Mouse (Mus musculus) cerebellum, adult 9-11 months (tissue): ENCODE results near the gene Rbm20.
"Not testable (repeated sequence)": the region's sequence is repeated elsewhere in the genome, so short reads cannot be mapped to it uniquely, and the experiment has no call there.

Source experiments
- DNase-seq: peaks from one replicate; pipeline ENCODE4 v3.0.0; 2022

Gene Rbm20

DNA sequence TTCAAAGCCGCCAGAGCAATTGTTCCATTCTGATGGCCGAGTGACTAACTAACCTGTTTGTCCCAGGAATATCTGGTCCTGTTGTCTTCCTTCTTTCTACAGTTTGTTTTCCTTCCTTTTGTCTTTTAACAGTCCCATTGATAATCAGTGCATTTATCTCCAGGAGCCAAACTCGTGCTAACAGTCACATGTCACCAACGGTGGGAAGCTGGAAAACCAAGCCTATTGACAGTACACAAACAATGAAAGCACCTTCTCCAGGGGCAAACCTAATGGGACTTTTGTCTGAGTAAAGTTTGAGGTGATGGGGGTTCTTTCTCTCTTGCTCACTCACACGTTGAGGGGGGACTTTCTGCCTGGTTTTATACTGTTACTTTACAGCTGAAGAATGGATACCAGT lies 213.2 kb downstream of the Rbm20 start:
- DNase-seq = no peak

DNA sequence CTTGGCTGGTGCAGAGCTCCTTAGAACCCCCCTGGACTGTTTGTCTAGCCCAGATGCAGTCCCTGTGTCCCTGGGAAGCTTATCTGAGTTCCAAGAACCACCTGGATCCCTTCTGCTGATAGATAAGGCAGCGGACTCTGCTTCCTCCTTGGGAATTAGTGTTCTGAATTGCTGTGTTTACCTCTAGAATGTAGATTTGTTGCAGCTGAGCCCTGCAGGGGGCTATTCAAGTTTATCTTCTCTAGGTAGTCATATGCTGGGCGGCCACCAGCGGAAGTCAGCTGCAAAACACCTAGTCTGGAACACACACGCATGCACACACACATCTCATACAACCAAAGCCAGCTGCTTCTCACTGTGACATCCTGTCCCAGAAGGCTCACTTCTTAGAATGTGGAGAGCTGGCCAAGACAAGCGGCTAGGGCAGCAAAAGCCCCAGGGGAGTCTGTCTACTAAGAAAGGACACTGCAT lies 213.7 kb downstream of the Rbm20 start:
- DNase-seq = no peak

DNA sequence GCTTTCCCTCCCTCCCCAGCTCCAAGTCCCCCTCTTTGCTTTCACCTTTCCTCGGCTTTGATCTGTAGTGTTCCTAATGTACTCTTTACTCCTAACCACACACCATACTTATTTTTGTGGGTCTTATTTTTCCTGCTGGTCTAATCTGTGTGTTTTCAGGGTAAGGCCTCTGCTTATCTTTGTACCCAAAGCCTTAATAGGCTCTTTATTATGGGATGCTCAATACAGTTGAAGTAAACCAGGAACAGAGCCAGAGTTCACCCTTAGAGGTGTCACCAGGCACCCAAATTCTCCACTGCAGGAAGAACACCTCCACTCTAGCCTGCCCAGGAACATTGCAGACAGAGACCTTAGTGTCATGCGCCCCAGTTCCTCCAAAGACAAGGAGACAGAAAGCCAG lies 214.5 kb downstream of the Rbm20 start:
- no peak for DNase-seq

DNA sequence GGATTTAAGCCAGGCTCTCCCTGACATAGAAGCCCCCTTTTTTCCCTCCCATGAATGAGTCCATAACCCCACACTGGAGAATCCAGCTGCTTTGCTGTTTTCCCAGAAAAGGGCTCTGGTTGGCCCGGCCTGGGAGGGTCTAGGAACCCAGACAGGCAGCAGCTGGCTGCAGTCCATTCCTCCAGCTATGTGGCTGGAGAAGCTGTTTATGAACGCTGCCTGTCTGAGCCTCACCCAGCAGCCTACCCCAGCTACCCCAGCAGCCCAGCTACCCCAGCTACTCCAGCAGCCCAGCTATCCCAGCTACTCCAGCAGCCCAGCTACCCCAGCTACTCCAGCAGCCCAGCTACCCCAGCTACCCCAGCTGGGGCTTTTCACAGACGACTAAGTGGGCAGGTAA lies 215.0 kb downstream of the Rbm20 start, which contains the start of gene Pdcd4:
Pdcd4 (plus strand) TSS at position 171 of the 400 bp plus-strand sequence.
- DNase-seq = no peak

DNA sequence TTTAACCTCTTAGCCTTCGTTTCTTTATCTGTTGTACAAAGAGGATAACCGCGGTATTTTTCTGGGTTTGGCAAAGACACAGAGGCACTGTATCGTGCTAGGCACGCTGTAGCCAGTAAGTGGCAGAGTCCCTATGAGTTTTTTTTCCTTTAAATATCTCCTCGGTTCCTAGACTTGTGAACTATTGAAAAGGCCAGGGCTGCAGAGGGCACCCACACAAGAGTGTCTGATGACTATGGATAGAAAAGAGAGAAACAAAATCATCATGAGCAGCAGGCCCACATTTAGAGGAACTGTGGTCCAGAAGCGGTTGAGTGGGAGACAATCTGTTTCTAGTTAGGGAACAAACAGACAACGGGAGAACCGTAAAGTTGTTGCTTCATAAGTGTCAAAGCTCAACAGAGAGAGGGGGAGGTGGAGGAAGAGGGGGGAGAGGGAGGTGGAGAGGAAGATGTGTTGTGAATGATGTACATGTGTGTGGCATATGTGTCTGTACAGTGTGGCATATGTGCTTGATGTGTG lies 215.8 kb downstream of the Rbm20 start:
- no peak for DNase-seq

DNA sequence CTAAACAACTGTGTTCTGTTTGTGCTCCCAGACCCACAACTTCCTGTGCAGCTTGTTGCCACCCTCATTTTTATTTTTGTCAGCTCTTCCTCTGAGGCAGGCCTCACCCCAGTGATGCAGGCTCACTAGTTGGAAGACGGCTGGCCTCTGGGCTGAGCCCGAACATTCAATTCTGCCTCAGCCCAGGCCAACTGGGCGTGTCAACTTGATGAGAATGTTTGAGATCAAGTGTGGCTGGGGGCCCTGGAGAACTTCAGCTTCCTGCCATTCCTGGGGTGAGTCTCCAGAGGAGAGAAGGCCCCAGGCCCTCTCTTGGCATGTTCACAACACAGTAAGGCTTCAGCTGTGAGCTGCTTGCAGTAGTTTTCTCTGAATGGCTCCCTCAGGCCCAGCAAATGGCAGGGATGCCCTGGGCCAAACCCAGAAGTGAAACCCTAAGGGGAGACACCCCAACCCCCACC lies 216.6 kb downstream of the Rbm20 start:
- DNase-seq = no peak

DNA sequence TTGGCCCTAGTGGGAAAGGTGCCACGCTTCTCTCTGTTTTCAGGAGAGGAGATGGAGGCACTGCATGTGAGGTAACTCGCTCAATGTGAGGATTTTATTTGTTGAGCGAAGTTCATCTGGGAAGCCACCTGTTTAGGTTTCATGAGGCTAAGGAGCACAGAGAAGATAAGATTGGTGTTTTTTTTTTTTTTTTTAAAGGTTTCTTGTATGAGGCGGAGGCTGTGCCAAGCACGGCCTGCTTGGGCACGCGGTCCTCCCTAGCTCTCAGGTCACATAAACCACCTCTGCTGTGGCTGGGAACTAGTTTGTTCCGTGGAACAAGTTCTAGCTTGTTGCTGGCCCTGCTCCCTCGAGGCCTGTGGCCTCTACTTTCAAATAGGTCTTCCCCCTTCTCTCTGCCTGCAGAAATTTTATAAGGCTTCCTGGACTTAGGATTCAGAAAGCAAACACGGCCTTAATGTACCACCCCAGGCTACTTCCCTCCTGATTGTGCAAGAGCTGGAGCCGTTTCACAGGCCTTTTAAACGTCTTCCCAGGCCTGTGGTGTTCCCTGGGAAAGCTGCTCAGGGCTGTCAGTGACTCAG lies 217.5 kb downstream of the Rbm20 start:
- DNase-seq = no peak

DNA sequence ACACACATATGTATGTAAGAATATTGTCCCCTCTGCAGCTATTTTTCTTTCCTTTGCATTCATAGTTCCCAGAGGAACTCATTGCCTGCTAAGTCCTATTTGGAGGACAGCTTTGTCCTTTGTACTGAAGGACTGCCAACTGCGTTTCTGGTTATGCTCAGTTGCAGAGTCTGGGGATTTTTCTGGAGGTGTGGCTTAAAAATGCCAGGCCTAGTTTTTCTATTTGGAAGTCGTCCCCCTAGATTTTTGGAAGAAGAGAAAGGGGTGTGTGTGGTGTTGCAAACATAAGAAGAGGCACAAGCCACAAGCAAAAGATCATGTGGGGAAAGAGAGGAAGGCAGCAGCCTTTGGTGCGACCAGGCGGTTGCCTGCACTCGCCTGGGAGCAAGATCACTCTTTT lies 220.9 kb downstream of the Rbm20 start:
- DNase-seq = no peak

DNA sequence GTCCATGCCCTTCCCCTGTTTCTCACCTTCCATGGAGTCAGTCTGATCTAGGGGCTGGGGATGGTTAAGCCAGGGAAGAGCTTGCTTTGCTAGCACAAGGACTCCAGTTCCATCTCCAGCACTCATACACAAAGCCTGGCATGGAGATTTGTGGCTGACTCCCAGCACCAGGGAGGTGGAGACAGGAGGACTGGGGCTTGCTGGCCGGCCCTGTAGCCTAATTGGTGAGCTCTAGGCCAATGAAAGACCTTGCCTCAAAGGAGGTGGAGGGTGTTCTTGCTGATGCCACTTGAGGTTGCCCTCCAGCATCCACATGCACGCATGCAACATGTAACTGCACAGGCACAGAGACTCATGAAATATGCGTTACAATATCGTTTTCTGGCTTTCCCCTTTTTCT lies 221.4 kb downstream of the Rbm20 start:
- DNase-seq = no peak

DNA sequence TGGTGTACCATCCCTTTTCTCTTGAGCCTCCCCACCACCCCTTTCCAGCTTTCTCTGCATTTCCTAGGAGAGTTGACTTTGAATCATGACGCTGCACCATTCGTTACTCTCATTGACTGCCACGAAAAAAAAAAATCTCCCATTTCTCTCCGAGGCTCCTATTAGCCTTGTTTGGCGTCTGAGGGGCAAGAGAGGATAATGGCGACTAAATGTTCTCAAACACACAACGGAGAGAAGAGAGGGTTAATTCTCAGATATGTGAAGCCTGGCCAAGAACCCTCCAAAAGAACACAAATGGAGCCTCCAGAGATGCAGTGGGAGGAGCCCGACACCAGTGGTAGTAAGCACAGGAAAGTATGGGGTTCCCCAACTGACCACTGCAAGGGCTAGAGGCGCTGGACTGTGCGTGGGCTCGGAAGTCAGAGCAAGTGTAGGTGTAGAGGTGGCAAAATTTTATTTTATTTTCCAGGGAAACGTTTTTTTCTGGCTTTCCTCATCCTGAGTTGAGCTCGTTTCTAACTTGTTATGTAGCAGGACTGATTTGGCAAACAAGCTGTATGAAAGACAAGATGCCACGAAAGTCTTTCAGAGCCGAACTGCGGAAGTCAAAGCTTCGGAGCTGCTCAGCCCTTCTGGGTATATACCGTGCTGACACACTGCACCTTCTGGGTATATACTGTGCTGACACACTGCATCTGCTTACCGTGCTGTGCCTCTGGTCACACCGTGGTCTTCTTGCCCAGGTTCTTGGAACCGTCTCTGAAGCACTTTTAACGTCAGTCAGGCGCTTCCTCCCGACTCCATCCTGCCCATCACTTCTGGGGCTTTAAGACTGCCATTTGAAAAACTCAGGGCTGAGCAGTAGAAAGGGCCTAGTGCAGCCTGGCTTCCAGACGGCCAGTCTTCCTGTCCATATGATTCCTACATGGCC lies 222.1 kb downstream of the Rbm20 start:
- DNase-seq = no peak

DNA sequence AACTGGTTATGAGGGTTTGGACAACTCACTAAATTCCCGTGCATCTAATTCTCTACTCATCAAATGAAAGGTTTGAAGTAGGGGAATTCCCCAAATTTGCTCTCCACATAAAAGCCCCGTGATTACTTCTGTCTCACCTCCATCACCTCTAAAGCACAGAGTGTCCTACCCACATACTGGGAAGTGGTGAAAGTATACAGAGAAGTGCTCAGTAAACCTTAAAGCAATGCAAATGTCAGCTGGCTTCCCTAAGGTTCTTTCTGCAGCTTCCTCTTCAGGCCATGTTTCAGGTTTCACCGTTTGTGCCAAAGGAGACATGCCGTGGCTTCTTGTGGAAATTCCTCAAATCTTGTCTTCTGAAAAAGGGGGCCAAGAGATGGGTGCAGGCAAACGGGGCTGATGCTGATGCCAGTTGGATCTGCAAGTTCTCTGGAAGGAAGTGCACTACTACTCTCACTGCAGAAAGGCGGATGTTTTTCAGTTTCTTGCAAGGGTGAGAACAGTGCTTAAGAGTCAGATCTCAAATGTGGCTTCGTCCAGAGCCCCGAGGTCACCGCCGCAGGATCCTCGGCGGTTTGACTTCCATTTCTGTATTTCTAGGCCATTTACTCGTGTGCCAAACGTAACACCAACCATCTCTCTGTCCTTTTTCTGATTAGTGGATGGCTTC lies 223.0 kb downstream of the Rbm20 start:
- no peak for DNase-seq

DNA sequence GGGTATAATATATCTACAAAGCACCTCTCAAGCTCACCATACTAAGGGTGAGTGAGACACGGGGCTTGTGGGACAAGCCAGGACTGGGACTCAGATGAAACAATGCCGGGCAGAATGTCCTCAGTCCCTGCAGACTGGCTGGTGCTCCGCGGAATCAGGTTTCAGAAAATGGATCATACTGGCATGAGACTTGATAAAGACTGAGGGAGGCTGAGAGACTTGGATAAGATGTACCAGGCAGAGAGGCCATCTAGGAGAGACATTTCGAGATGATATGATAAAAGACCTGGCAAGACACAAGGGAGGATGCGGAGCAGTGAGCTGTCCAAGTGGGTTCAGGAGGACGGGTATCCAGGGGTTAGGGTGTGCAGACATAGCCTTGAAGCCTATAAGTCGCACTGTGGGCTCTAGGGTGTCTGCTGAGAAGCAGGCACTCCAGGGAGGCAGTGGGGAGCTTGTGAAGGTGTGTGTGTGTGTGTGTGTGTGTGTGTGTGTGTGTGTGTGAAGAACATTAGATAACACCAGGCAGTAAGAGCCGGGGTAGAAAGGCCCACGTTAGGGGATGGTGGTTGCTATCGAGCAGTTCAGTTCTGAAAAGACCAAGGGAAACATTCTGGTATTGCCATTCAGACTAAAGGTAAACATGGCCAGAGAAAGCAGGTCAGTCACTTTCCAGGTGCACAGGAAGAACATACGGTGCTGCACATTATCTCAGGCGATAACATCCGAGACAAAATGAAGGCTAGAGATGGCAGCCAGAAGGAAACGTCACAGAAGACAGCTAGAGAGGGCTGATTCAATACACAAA lies 225.0 kb downstream of the Rbm20 start:
- DNase-seq = peak; percentile 45

DNA sequence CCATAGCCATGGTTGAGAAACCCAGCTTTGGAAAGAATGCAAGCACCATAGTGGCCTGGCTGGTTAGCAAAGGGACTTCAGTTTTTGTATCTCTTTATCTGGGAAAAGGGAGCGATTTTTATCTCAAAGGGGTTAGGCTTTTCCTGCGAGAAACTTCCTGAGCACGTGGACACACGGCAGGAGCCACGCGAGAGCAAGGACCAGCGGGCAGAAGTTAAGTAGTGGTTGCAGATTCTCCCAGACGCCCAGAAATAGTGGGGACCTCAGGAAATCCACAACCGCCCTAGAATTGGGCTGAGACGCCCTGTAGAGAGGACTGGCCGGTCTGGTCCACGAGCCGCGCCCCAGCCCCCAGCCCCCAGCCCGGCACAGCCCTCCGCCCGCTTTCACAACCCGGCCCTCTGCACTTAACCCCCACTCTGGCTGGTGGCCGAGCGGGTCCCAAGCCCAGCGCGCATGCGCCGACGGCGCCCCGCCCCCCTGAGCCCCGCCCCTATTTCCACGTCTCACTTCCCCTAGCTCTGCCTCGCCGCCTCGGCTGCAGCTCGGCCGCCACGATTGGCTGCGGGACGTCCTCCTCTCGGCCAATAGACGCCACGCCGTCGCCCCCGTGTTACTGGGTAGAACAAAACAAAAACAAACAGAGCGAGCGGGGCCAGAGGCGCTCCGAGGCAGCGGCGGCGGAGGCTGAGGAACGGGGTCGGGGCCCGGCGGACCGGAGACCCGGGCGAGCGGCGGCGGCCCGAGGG lies 225.8 kb downstream of the Rbm20 start:
- peak; percentile 97 for DNase-seq

DNA sequence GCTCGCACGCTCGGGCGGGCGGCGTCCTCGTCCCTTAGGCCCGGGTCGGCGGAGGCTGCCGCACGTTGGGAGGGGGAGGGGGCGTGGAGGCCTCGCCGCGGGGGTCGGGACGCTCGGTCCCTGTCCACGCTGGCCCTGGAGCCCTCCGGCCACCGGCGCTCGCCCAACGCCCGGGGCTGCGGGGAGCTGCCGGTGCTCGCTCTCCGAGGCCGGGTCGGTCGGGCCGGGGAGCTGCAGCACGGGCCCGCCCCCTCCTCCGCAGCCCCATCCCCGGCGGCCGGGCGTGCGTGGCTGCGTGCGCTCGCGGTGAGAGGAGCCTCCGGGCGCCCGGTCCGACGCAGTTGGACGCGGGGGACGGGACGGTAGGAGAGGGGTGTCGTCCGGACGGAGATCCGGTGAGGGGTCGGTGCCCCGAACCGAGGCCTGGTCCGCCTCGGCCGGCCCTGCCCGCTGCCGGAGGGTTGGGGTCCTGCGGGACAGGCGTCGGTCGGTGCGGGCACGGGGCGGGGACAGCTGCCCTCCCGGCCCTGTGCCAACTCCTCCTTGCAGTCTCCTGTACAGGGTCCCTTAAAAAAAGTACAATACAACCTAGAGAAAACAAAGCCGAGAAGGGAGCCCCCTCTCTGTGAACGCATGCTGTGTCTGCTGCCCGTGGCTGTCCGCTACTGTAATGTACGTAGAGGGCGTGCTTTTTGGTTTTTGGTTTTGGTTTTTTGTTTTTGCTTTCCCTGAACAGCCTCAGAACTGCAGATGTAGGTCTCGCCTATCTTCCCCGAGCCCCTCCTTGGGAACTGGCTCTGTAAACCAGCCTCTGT lies 226.6 kb downstream of the Rbm20 start:
- peak; percentile 79 for DNase-seq

DNA sequence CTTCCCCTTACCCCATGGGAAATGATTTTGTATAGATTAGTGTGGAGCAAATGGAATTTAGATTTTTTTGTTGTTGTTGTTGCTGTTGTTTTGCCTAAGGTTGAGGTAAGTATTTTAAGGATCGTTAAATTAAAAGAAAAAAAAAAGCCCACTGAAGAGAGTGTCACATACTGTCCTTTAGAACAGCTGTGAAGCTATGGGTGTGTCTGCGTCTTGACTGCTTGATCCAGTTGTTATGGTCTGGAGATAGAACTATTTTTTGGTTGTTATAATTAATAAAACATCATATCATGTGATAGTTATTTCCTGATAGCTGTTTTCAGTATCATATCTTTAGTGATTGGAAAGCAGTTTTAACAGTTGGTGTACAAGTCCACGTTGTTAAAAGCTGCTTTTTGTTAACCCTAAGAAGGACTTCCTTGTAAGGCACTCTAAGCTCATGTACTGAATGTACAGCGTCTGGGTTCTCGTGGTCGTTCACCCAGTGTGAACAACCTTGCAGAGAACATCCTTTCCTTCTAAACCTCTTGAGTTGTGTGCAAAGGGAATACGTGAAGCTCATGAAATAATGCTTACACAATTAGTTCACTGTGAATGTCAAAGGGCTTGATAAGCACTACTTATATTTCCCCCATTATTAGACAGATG lies 227.9 kb downstream of the Rbm20 start:
- no peak for DNase-seq

DNA sequence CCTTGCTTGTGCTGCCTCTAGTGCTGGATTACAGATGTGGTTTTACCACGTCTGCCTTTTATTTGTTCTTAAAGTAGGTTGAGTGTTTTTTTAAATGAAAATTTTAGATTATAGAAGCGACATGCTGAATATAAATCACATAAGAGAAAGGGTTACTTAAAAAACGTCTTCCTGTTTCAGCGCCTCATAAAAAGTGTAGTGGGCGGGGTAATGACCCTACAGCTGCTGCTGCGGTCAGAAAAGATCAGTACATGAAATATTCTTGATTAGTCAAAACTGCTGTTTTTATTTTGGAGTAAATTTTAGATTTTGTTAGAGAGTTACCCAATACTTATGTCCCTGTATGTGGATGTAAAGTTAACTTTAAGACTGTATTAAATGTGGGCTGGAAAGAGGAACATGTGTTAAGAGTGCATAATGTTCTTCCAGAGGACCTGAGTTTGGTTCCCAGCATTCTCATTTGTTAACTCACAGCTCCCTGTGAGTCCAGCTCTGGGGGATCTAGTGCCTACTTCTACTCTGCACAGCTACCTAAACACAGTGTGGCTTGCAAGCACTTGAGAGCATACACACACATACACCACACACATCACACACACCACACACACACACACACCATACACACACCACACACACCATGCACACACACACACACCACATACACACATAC lies 229.1 kb downstream of the Rbm20 start:
- DNase-seq = no peak

DNA sequence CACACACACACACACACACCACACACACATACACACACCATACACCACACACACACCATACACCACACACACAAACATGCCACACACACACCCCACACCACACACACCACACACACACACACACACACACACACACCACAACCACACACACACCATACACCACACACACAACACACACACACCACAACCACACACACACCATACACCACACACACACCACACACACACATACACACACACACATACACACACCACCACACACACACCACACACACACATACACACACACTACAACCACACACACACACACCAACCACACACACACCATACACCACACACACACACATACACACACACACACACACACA lies 229.6 kb downstream of the Rbm20 start:
- DNase-seq = not testable (repeated sequence)

DNA sequence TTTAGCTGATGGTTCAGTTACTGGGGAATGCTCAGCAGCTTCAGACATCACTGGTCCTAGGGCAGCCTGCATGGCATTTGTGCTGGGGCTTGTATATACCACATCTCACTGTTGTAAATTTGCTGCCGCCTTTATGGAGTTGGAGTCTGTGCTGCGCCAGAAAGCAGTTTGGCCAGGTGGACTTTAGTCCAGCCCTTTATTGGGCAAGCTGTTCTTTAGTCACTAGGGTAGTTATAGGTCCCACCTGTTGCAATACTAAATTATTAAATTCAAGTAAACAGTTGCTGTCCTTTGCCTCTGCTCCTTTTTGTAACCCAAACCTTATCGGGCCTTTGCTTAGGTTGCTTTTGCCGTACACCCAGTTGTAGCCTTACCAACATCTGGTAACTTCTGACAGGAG lies 237.8 kb downstream of the Rbm20 start:
- no peak for DNase-seq
